Mouse (Mus musculus) heart, embryonic 15.5 days (tissue): ENCODE results near the gene Nrxn2. TPM values are rescaled to one million over a fixed set of nuclear protein-coding genes. Genes with fewer than 3 reads are reported as not detected.

Experiments used
- ATAC-seq: fragments of 200-750 bp; cut with Nextera tagmentation; replicated peaks from 2 replicates; pipeline ENCODE4 v1.8.0; 2017; ENCODE audit warnings: low read depth, moderate TSS enrichment; ENCODE audit not compliant: insufficient number of reproducible peaks, insufficient read depth, low FRiP score
- H3K27ac ChIP-seq: fragments of 300-500 bp; sonication (generic); 2 replicates; pipeline ENCODE4 v1.5.1; 2015; ENCODE audit warnings: mild to moderate bottlenecking, inconsistent platforms
- H3K27me3 ChIP-seq: fragments of 300-500 bp; sonication (generic); 2 replicates; pipeline ENCODE4 v1.6.1; 2015; ENCODE audit warnings: inconsistent platforms
- H3K36me3 ChIP-seq: fragments of 300-500 bp; sonication (generic); 2 replicates; pipeline ENCODE4 v1.6.1; 2015; ENCODE audit warnings: mild to moderate bottlenecking, inconsistent platforms
- H3K4me1 ChIP-seq: fragments of 300-500 bp; sonication (generic); replicated peaks from 2 replicates; pipeline ENCODE4 v1.6.1; 2015; ENCODE audit warnings: inconsistent platforms
- H3K4me2 ChIP-seq: fragments of 300-500 bp; sonication (generic); 2 replicates; pipeline ENCODE4 v1.6.1; 2015; ENCODE audit warnings: inconsistent platforms, mild to moderate bottlenecking, moderate library complexity
- H3K4me3 ChIP-seq: fragments of 300-500 bp; sonication (generic); 2 replicates; pipeline ENCODE4 v1.5.1; 2015; ENCODE audit warnings: mild to moderate bottlenecking, inconsistent platforms
- H3K9ac ChIP-seq: fragments of 300-500 bp; sonication (generic); 2 replicates; pipeline ENCODE4 v1.6.1; 2015; ENCODE audit warnings: mild to moderate bottlenecking, inconsistent platforms
- H3K9me3 ChIP-seq: fragments of 300-500 bp; sonication (generic); replicated peaks from 2 replicates; pipeline ENCODE4 v1.6.1; 2016; ENCODE audit warnings: inconsistent platforms
- WGBS: fragments of 180-500 bp; shearing (Covaris S2); methylation state at CpG from one replicate; pipeline ENCODE4 v1.1.7; 2015; ENCODE audit warnings: mixed read lengths; 5-methylcytosine and 5-hydroxymethylcytosine counted together
- polyA plus RNA-seq: library from polyadenylated mRNA; unstranded; fragments of >200 nt; fragmentation: Nextera tagmentation; extraction: Ambion mirVana; gene quantifications from 2 replicates; pipeline ENCODE4 v1.2.1, GENCODE M21; 2015

Gene Nrxn2
- polyA plus RNA-seq, 1 experiment from 2014 or later, result 0.60 TPM

- Histone ChIP-seq H3K27me3 (peaks cover 3% of the 10 kb centered on the region; the same call in 1 of the 2 replicates), H3K9me3 (no peaks in the 10 kb centered on the region), H3K27ac (no peak overlapping the region), H3K4me2 (no peak overlapping the region), H3K4me3 (no peak overlapping the region), H3K36me3 (no peaks in the 10 kb centered on the region), H3K4me1 (0 out of 2 replicates have a peak, but pooled peaks cover 5% of the 10 kb centered on the region), H3K9ac (no peak overlapping the region)
- 83% methylated on average over 2 of the region's 2 CpGs for WGBS
- ATAC-seq, result no peak
Measured at GRCm38 (mm10) chr19:6478566-6478965, 60.0 kb downstream of the Nrxn2 start.

DNA sequence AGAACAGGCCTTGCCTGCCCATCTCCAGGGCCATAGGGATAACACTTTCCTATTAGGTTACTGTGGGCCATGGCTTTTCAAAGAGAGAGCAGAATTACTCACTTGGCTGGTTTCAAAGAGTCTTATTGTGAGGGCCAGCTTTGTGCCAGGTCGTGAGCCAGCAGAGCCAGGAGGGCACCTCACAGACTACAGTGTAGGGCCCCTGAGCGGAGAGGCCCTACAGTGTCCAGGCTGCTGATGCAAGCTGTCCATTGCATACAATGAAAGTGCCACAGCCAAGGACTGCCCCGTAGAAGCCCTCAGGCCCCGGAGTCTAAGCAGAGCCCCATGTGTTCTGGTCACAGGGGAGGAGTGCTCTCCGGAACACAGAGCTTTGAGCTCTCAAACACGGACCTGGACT, 64.4 kb downstream of the Nrxn2 start:
- no peak overlapping the region for H3K4me3 ChIP-seq
- no peak for ATAC-seq
- no peaks in the 10 kb centered on the region for H3K36me3 ChIP-seq
- 81% methylated on average over 6 of the region's 6 CpGs for WGBS
- H3K4me1 ChIP-seq, result no peaks in the 10 kb centered on the region
- H3K4me2 ChIP-seq, result no peak overlapping the region
- no peak overlapping the region for H3K9ac ChIP-seq
- H3K27me3 ChIP-seq, result peaks cover 10% of the 10 kb centered on the region
- no peak overlapping the region for H3K27ac ChIP-seq
- no peaks in the 10 kb centered on the region for H3K9me3 ChIP-seq

GRCm38 (mm10) chr19:6485059-6485630, 66.6 kb downstream of the Nrxn2 start:
- Histone ChIP-seq H3K9me3 (no peaks in the 10 kb centered on the region), H3K4me1 (no peaks in the 10 kb centered on the region), H3K9ac (no peak overlapping the region), H3K36me3 (no peaks in the 10 kb centered on the region), H3K27ac (no peak overlapping the region), H3K4me3 (no peak overlapping the region), H3K27me3 (peaks cover 26% of the 10 kb centered on the region), H3K4me2 (no peak overlapping the region)
- 68% methylated on average over 13 of the region's 13 CpGs for WGBS
- ATAC-seq, result no peak

DNA sequence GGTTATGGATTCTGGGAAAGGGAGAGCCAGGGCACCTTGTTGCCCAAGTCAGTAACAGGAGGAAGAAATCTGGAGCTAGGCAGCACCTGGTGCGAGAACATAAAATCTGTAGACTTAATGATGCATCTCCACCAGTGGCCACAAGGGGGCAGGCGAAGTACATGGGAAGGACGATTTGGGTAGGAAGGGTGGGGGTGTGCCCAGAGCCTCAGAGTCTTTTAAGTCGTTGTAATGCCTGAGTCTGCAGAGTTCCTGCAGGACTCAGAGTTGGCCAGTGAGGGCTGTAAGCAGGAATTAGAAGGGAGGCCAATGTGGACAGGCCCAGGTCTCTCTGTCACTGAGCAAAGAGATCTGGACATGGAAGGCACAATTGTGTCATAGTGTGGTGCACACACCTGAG, 70.5 kb downstream of the Nrxn2 start:
- H3K27ac ChIP-seq, result no peak overlapping the region
- H3K4me2 ChIP-seq, result no peak overlapping the region
- H3K9me3 ChIP-seq, result no peaks in the 10 kb centered on the region
- no peak for ATAC-seq
- H3K27me3 ChIP-seq, result peaks cover 59% of the 10 kb centered on the region
- H3K9ac ChIP-seq, result no peak overlapping the region
- H3K4me1 ChIP-seq, result no peaks in the 10 kb centered on the region
- H3K4me3 ChIP-seq, result no peak overlapping the region
- WGBS, result under 1% methylated on average over 4 of the region's 4 CpGs
- no peaks in the 10 kb centered on the region for H3K36me3 ChIP-seq

DNA sequence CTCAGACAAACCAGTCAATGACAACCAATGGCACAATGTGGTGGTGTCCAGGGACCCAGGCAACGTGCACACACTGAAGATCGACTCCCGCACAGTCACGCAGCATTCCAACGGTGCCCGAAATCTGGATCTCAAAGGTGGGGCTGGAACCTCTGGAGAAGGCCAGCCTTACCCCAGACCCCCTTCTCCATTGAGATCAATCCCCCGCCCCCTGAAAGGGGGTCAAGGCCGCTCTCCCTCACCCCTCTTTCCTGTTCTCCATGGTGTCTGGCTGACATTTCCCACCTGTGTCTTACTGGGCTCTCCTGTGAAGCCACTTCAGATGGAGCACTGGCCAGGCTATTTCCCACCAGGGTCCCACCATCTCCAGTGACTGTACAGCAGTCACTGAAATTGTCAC, 73.0 kb downstream of the Nrxn2 start:
- WGBS, result 78% methylated on average over 8 of the region's 8 CpGs
- no peak for ATAC-seq
- no peak overlapping the region for H3K9ac ChIP-seq
- H3K27ac ChIP-seq, result no peak overlapping the region
- no peak overlapping the region for H3K4me3 ChIP-seq
- no peak overlapping the region for H3K4me2 ChIP-seq
- no peaks in the 10 kb centered on the region for H3K36me3 ChIP-seq
- H3K4me1 ChIP-seq, result no peaks in the 10 kb centered on the region
- no peaks in the 10 kb centered on the region for H3K9me3 ChIP-seq
- peaks cover 84% of the 10 kb centered on the region for H3K27me3 ChIP-seq

GRCm38 (mm10) chr19:6492124-6492523, 73.6 kb downstream of the Nrxn2 start:
- no peak overlapping the region for H3K27ac ChIP-seq
- H3K36me3 ChIP-seq, result no peaks in the 10 kb centered on the region
- no peak overlapping the region for H3K4me2 ChIP-seq
- no peaks in the 10 kb centered on the region for H3K9me3 ChIP-seq
- ATAC-seq, result no peak
- WGBS, result 16% methylated on average over 12 of the region's 12 CpGs
- peaks cover 88% of the 10 kb centered on the region for H3K27me3 ChIP-seq
- H3K4me1 ChIP-seq, result peaks cover under 1% of the 10 kb centered on the region; the same call in 1 of the 2 replicates
- no peak overlapping the region for H3K9ac ChIP-seq
- no peak overlapping the region for H3K4me3 ChIP-seq

GRCm38 (mm10) chr19:6493219-6493618, 74.7 kb downstream of the Nrxn2 start:
- Histone ChIP-seq H3K4me2 (no peak overlapping the region), H3K4me3 (no peak overlapping the region), H3K36me3 (no peaks in the 10 kb centered on the region), H3K4me1 (peaks cover 10% of the 10 kb centered on the region), H3K9me3 (no peaks in the 10 kb centered on the region), H3K27ac (no peak overlapping the region), H3K9ac (no peak overlapping the region), H3K27me3 (peaks cover 89% of the 10 kb centered on the region)
- no peak for ATAC-seq
- 73% methylated on average over 7 of the region's 7 CpGs for WGBS

GRCm38 (mm10) chr19:6494032-6494431, 75.5 kb downstream of the Nrxn2 start:
- H3K4me1 ChIP-seq, result peaks cover 12% of the 10 kb centered on the region
- no peak for ATAC-seq
- WGBS, result 53% methylated on average over 7 of the region's 7 CpGs

GRCm38 (mm10) chr19:6494504-6495170, 76.1 kb downstream of the Nrxn2 start:
- no peak overlapping the region for H3K9ac ChIP-seq
- no peaks in the 10 kb centered on the region for H3K9me3 ChIP-seq
- no peak overlapping the region for H3K27ac ChIP-seq
- ATAC-seq, result no peak
- H3K36me3 ChIP-seq, result no peaks in the 10 kb centered on the region
- no peak overlapping the region for H3K4me2 ChIP-seq
- H3K4me3 ChIP-seq, result no peak overlapping the region
- H3K4me1 ChIP-seq, result peaks cover 12% of the 10 kb centered on the region
- peaks cover 95% of the 10 kb centered on the region for H3K27me3 ChIP-seq
- WGBS, result 56% methylated on average over 18 of the region's 18 CpGs

More at GRCm38 (mm10) chr19:6494032-6494431, 75.5 kb downstream of the Nrxn2 start:
- Histone ChIP-seq H3K9ac (no peak overlapping the region), H3K36me3 (no peaks in the 10 kb centered on the region), H3K4me3 (no peak overlapping the region), H3K9me3 (no peaks in the 10 kb centered on the region), H3K27ac (no peak overlapping the region), H3K4me2 (no peak overlapping the region), H3K27me3 (peaks cover 92% of the 10 kb centered on the region)

- WGBS, result 22% methylated on average over 8 of the region's 8 CpGs
- Histone ChIP-seq H3K4me3 (no peak overlapping the region), H3K4me2 (no peak overlapping the region), H3K27me3 (peaks cover 95% of the 10 kb centered on the region), H3K36me3 (no peaks in the 10 kb centered on the region), H3K9me3 (no peaks in the 10 kb centered on the region), H3K4me1 (peaks cover 12% of the 10 kb centered on the region), H3K9ac (no peak overlapping the region), H3K27ac (no peak overlapping the region)
- ATAC-seq, result no peak
Measured at GRCm38 (mm10) chr19:6495714-6496113, 77.2 kb downstream of the Nrxn2 start.

GRCm38 (mm10) chr19:6496462-6497149, 78.1 kb downstream of the Nrxn2 start:
- Histone ChIP-seq H3K4me3 (no peak overlapping the region), H3K4me2 (peak overlapping the region; percentile 71; the same call in 1 of the 2 replicates), H3K27ac (no peak overlapping the region), H3K9ac (no peak overlapping the region), H3K27me3 (peaks cover 95% of the 10 kb centered on the region), H3K9me3 (no peaks in the 10 kb centered on the region), H3K4me1 (peaks cover 12% of the 10 kb centered on the region), H3K36me3 (no peaks in the 10 kb centered on the region)
- 10% methylated on average over 6 of the region's 6 CpGs for WGBS
- ATAC-seq, result no peak
